Comparison of ENCODE assay signal across 18 mouse cellular contexts in genomic region chr1:118402556-118402955, GRCm38 (mm10). TPM values are rescaled to one million over a fixed set of nuclear protein-coding genes. Genes with fewer than 3 reads are reported as not detected.
DNase-seq lines count a peak whose midpoint lies in the region; ATAC-seq and TF ChIP-seq lines count a peak whose summit lies in the region.
"Had no signal": no experiment of that assay in that cellular context is flagged by ENCODE, and none has a peak within 500 bp of the region (broad histone marks: within the 10 kb centered on the region; RNA-seq: fewer than 3 reads in every experiment).

No protein-coding gene starts in this region.

- H3K9ac ChIP-seq in heart, embryonic 14.5 days (ENCODE audit: low read length): no peak overlapping the region
- H3K9ac ChIP-seq in heart, embryonic 11.5 days (ENCODE audit: low read depth, low read length): no peak overlapping the region
- H3K9ac ChIP-seq in midbrain, postnatal 0 days (replicated peaks; ENCODE audit: low read length, poor library complexity, severe bottlenecking): no peak overlapping the region
- H3K9ac ChIP-seq: limb, embryonic 15.5 days; neural tube, embryonic 12.5 days had no signal

- no peak overlapping the region for H3K4me2 ChIP-seq in heart, embryonic 14.5 days (ENCODE audit: low read length)
- H3K4me2 ChIP-seq in heart, embryonic 11.5 days: no peak overlapping the region
- H3K4me2 ChIP-seq in midbrain, postnatal 0 days (ENCODE audit: low read depth, low read length, poor library complexity, severe bottlenecking): no peak overlapping the region
- H3K4me2 ChIP-seq: limb, embryonic 15.5 days; neural tube, embryonic 12.5 days had no signal

- peaks cover 13 to 36% of the 10 kb centered on the region in 2 experiments for H3K4me1 ChIP-seq in heart, embryonic 14.5 days (ENCODE audit: control insufficient read depth in 2 of 2, insufficient read depth in 2 of 2, low read length in 2 of 2)
- H3K4me1 ChIP-seq in heart, embryonic 11.5 days (ENCODE audit: control insufficient read depth, insufficient read depth, low read length): peaks cover 14% of the 10 kb centered on the region
- peaks cover 16% of the 10 kb centered on the region for H3K4me1 ChIP-seq in embryonic facial prominence, embryonic 10.5 days
- H3K4me1 ChIP-seq in midbrain, postnatal 0 days (ENCODE audit: insufficient read depth, low read length): no peaks in the 10 kb centered on the region
- H3K4me1 ChIP-seq: limb, embryonic 15.5 days; midbrain, embryonic 10.5 days; neural tube, embryonic 12.5 days had no signal

- DNase-seq in 3134 (ENCODE audit: extremely low read depth, insufficient read length, low spot score) (peak; percentile 23), ES-CJ7 (ENCODE audit: low read depth, low spot score) (peak; percentile 74)
- peak; percentile 32 for DNase-seq in embryonic facial prominence, embryonic 10.5 days (ENCODE audit: low spot score)
- no peak for DNase-seq in midbrain, postnatal 0 days (ENCODE audit: low spot score)
- DNase-seq in cerebellum, adult 9-10 months: no peak
- DNase-seq: adrenal gland, postnatal 36 days; cerebellum, postnatal 25 days; kidney, adult 2 months; lung, adult 2 months; lung, postnatal 36 days; spleen, adult 18-20 months; thymus, adult 2 months had no signal

- H3K4me3 ChIP-seq in heart, embryonic 14.5 days (ENCODE audit: control insufficient read depth in 1 of 2, insufficient read depth in 1 of 2, low read depth in 1 of 2, low read length in 2 of 2): no peak overlapping the region
- H3K4me3 ChIP-seq in heart, embryonic 11.5 days (ENCODE audit: low read depth, low read length): no peak overlapping the region
- H3K4me3 ChIP-seq in embryonic facial prominence, embryonic 10.5 days: no peak overlapping the region
- H3K4me3 ChIP-seq in midbrain, postnatal 0 days (ENCODE audit: low read depth, low read length): no peak overlapping the region
- H3K4me3 ChIP-seq: limb, embryonic 15.5 days; midbrain, embryonic 10.5 days; neural tube, embryonic 12.5 days had no signal

- ATAC-seq in heart, embryonic 14.5 days (ENCODE audit: insufficient number of reproducible peaks, insufficient read depth, low FRiP score, low read depth): no peak
- no peak for ATAC-seq in heart, embryonic 11.5 days (replicated peaks; ENCODE audit: insufficient number of reproducible peaks, low FRiP score, low TSS enrichment)
- ATAC-seq in midbrain, postnatal 0 days (ENCODE audit: low FRiP score): no peak
- ATAC-seq: activated CD4-positive, CD25-positive, alpha-beta regulatory T cell, adult 4 months had no signal

- no peaks in the 10 kb centered on the region; the same call in 1 of the 2 replicates for H3K36me3 ChIP-seq in heart, embryonic 14.5 days (ENCODE audit: control insufficient read depth, insufficient read depth, low read length)
- H3K36me3 ChIP-seq in heart, embryonic 11.5 days (ENCODE audit: control insufficient read depth, insufficient read depth, low read length): no peaks in the 10 kb centered on the region
- H3K36me3 ChIP-seq in embryonic facial prominence, embryonic 10.5 days (replicated peaks): peaks cover 58% of the 10 kb centered on the region
- H3K36me3 ChIP-seq in midbrain, postnatal 0 days (ENCODE audit: insufficient read depth, low read length): no peaks in the 10 kb centered on the region

- TF ChIP-seq CTCF in midbrain, postnatal 0 days (IDR thresholded peaks at IDR 0.05): no peak

- WGBS in heart, embryonic 14.5 days: 16% methylated on average over 8 of the region's 8 CpGs
- 40% methylated on average over 8 of the region's 8 CpGs for WGBS in heart, embryonic 11.5 days (ENCODE audit: insufficient replicate concordance)
- 45% methylated on average over 8 of the region's 8 CpGs for WGBS in embryonic facial prominence, embryonic 10.5 days
- 77% methylated on average over 8 of the region's 8 CpGs for WGBS in midbrain, postnatal 0 days

- H3K27ac ChIP-seq in heart, embryonic 14.5 days (replicated peaks in 1 of 2; ENCODE audit: control insufficient read depth in 1 of 2, insufficient read depth in 1 of 2, low read depth in 2 of 2, low read length in 2 of 2): peak overlapping the region; percentile 22 to 35; a peak in 3 of 4 replicates
- no peak overlapping the region for H3K27ac ChIP-seq in heart, embryonic 11.5 days (ENCODE audit: low read depth, low read length)
- no peak overlapping the region for H3K27ac ChIP-seq in embryonic facial prominence, embryonic 10.5 days (replicated peaks)
- no peak overlapping the region for H3K27ac ChIP-seq in midbrain, postnatal 0 days (ENCODE audit: low read depth, low read length)
- H3K27ac ChIP-seq: limb, embryonic 15.5 days; midbrain, embryonic 10.5 days; neural tube, embryonic 12.5 days had no signal

- H3K9me3 ChIP-seq in heart, embryonic 14.5 days (ENCODE audit: control insufficient read depth, low read length): no peaks in the 10 kb centered on the region
- H3K9me3 ChIP-seq in heart, embryonic 11.5 days (replicated peaks; ENCODE audit: control insufficient read depth, low read length): no peaks in the 10 kb centered on the region
- H3K9me3 ChIP-seq in embryonic facial prominence, embryonic 10.5 days: no peaks in the 10 kb centered on the region
- H3K9me3 ChIP-seq in midbrain, postnatal 0 days (ENCODE audit: low read length): no peaks in the 10 kb centered on the region
- H3K9me3 ChIP-seq: limb, embryonic 15.5 days; midbrain, embryonic 10.5 days; neural tube, embryonic 12.5 days had no signal

- H3K27me3 ChIP-seq in heart, embryonic 14.5 days (ENCODE audit: control insufficient read depth, insufficient read depth, low read length): no peaks in the 10 kb centered on the region
- no peaks in the 10 kb centered on the region for H3K27me3 ChIP-seq in heart, embryonic 11.5 days (ENCODE audit: control insufficient read depth, insufficient read depth, low read length)
- no peaks in the 10 kb centered on the region for H3K27me3 ChIP-seq in embryonic facial prominence, embryonic 10.5 days (replicated peaks; ENCODE audit: low read depth, poor library complexity, severe bottlenecking)
- H3K27me3 ChIP-seq in midbrain, postnatal 0 days (ENCODE audit: insufficient read depth, low read length): no peaks in the 10 kb centered on the region
- H3K27me3 ChIP-seq: limb, embryonic 15.5 days; neural tube, embryonic 12.5 days had no signal

RNA-seq across cellular contexts. Expression of gene Clasp1, which starts 13.7 kb away (rescaled TPM):
- polyA plus RNA-seq in heart, embryonic 14.5 days (2014; fragmentation: Nextera tagmentation; extraction: Ambion mirVana): 117 and 128 TPM in 2 replicates
- 87.3 and 90.0 TPM in 2 replicates for polyA plus RNA-seq in heart, embryonic 11.5 days (2014; fragmentation: Nextera tagmentation; extraction: Ambion mirVana)
- polyA plus RNA-seq in embryonic facial prominence, embryonic 10.5 days (2016; fragmentation: Nextera tagmentation; extraction: Ambion mirVana): 94.7 and 95.3 TPM in 2 replicates
- 141 and 153 TPM in 2 replicates for total RNA-seq in midbrain, postnatal 0 days (2014; rRNA removed)
- 53.7 and 75.9 TPM in 2 replicates for polyA plus RNA-seq in midbrain, postnatal 0 days (2015; fragmentation: Nextera tagmentation; extraction: Ambion mirVana)

Comparison
In these comparisons a context has a peak if more than half of its experiments do, and no peak if none do; other contexts are left out.
1. H3K27ac ChIP-seq: peak in heart, embryonic 14.5 days (2 of 2); none in heart, embryonic 11.5 days (single experiment), embryonic facial prominence, embryonic 10.5 days (single experiment) and midbrain, postnatal 0 days (single experiment).
2. DNase-seq: peak in 3134 (single experiment), ES-CJ7 (single experiment) and embryonic facial prominence, embryonic 10.5 days (single experiment); none in midbrain, postnatal 0 days (single experiment) and cerebellum, adult 9-10 months (single experiment).